Mouse (Mus musculus) CH12.LX (cell line): Measurements from ENCODE around the gene Nufip2. TPM values are rescaled to one million over a fixed set of nuclear protein-coding genes. Genes with fewer than 3 reads are reported as not detected.

ENCODE experiments used
- DNase-seq: peaks from one replicate; pipeline ENCODE4 v3.0.0-alpha.2; 2013; ENCODE audit errors: extremely low read depth
- H3K27ac ChIP-seq: 2 replicates; pipeline ENCODE4 v1.5.1; 2012; ENCODE audit warnings: low read depth, mild to moderate bottlenecking, control low read depth, moderate library complexity; ENCODE audit not compliant: insufficient read depth
- H3K27me3 ChIP-seq: replicated peaks from 2 replicates; pipeline ENCODE3; 2012; ENCODE audit warnings: inconsistent platforms
- H3K36me3 ChIP-seq, 2 experiments: replicated peaks in 1 of 2; 2 replicates each; pipeline versions ENCODE3 to v1.6.1; 2012; ENCODE audit warnings: inconsistent platforms in 1 of 2, low read length in 1 of 2, mild to moderate bottlenecking in 1 of 2, mixed read lengths in 1 of 2, moderate library complexity in 1 of 2; ENCODE audit not compliant: control insufficient read depth in 1 of 2, insufficient read depth in 1 of 2
- H3K4me1 ChIP-seq, 2 experiments: 2 replicates each; pipeline ENCODE4 v1.6.1; 2012; ENCODE audit warnings: inconsistent platforms in 1 of 2, moderate library complexity in 1 of 2; ENCODE audit not compliant: insufficient read depth in 2 of 2, control insufficient read depth in 1 of 2
- H3K4me2 ChIP-seq: 2 replicates; pipeline ENCODE4 v1.6.1; 2012; ENCODE audit warnings: low read depth, mild to moderate bottlenecking, control low read depth; ENCODE audit not compliant: poor library complexity, insufficient read depth, severe bottlenecking
- H3K4me3 ChIP-seq, 3 experiments: fragments of 150-350 bp in 1 of 3; sonication (generic) in 1 of 3; replicated peaks in 1 of 3; 2 replicates each; pipeline versions ENCODE3 to v1.5.1; 2011 to 2012; ENCODE audit warnings: low read depth in 2 of 3, low read length in 2 of 3, mild to moderate bottlenecking in 2 of 3, moderate library complexity in 2 of 3, control low read depth in 1 of 3, improper control_type of control experiment in 1 of 3, inconsistent platforms in 1 of 3, mixed read lengths in 1 of 3; ENCODE audit not compliant: poor library complexity in 1 of 3
- H3K79me2 ChIP-seq: replicated peaks from 2 replicates; pipeline ENCODE4 v1.6.1; 2012; ENCODE audit warnings: mild to moderate bottlenecking, moderate library complexity; ENCODE audit not compliant: control insufficient read depth, poor library complexity, insufficient read depth, severe bottlenecking; ENCODE audit errors: extremely low read depth
- H3K9ac ChIP-seq: 2 replicates; pipeline ENCODE4 v1.6.1; 2012; ENCODE audit warnings: low read depth, mild to moderate bottlenecking, control low read depth, moderate library complexity; ENCODE audit not compliant: insufficient read depth
- H3K9me3 ChIP-seq: replicated peaks from 2 replicates; pipeline ENCODE3; 2012; ENCODE audit warnings: low read length, inconsistent platforms, mixed read lengths
- BHLHE40 ChIP-seq: IDR thresholded peaks from 2 replicates; pipeline ENCODE4 v1.6.1; 2011; ENCODE audit warnings: mild to moderate bottlenecking, low read depth, low read length, improper control_type of control experiment
- CHD2 ChIP-seq: IDR thresholded peaks from 2 replicates; pipeline ENCODE4 v1.6.1; 2011; ENCODE audit warnings: low read length, improper control_type of control experiment
- CTCF ChIP-seq, 2 experiments: IDR thresholded peaks in 1 of 2; conservative IDR thresholded peaks in 1 of 2; 2 replicates each; pipeline ENCODE4 v1.5.1; 2011 to 2012; ENCODE audit warnings: low read depth in 2 of 2, low read length in 2 of 2, improper control_type of control experiment in 1 of 2, inconsistent platforms in 1 of 2, mild to moderate bottlenecking in 1 of 2, moderate library complexity in 1 of 2
- E2F4 ChIP-seq: IDR thresholded peaks from 2 replicates; pipeline ENCODE4 v1.6.1; 2011; ENCODE audit warnings: low read depth, low read length, improper control_type of control experiment; ENCODE audit not compliant: insufficient replicate concordance
- EP300 ChIP-seq: IDR thresholded peaks from 2 replicates; pipeline ENCODE4 v1.6.1; 2011; ENCODE audit warnings: low read length, improper control_type of control experiment
- HCFC1 ChIP-seq: IDR thresholded peaks from 2 replicates; pipeline ENCODE4 v1.6.1; 2012; ENCODE audit warnings: low read depth, mild to moderate bottlenecking, inconsistent platforms, low read length, improper control_type of control experiment
- JUN ChIP-seq: IDR thresholded peaks from 2 replicates; pipeline ENCODE4 v1.6.1; 2011; ENCODE audit warnings: low read depth, mild to moderate bottlenecking, low read length, improper control_type of control experiment, moderate library complexity; ENCODE audit not compliant: insufficient read depth
- KAT2A ChIP-seq: IDR thresholded peaks from 2 replicates; pipeline ENCODE4 v1.6.1; 2012; ENCODE audit warnings: low read length, improper control_type of control experiment, inconsistent platforms; ENCODE audit not compliant: insufficient replicate concordance
- MAX ChIP-seq: IDR thresholded peaks from 2 replicates; pipeline ENCODE4 v1.6.1; 2011; ENCODE audit warnings: low read length, improper control_type of control experiment
- MAZ ChIP-seq: IDR thresholded peaks from 2 replicates; pipeline ENCODE4 v1.6.1; 2012; ENCODE audit warnings: low read depth, mild to moderate bottlenecking, inconsistent platforms, low read length, improper control_type of control experiment, moderate library complexity
- MEF2A ChIP-seq: IDR thresholded peaks from 2 replicates; pipeline ENCODE4 v1.6.1; 2014; ENCODE audit warnings: low read depth, mild to moderate bottlenecking, inconsistent platforms, low read length, improper control_type of control experiment, borderline replicate concordance
- PAX5 ChIP-seq: IDR thresholded peaks from 2 replicates; pipeline ENCODE4 v1.6.1; 2012; ENCODE audit warnings: low read length, inconsistent platforms, mixed read lengths
- POLR2A ChIP-seq: IDR thresholded peaks from 2 replicates; pipeline ENCODE4 v1.6.1; 2011; ENCODE audit warnings: low read depth, mild to moderate bottlenecking, improper control_type of control experiment, low read length
- POLR2AphosphoS2 ChIP-seq: IDR thresholded peaks from 2 replicates; pipeline ENCODE4 v1.6.1; 2011; ENCODE audit warnings: low read depth, low read length, improper control_type of control experiment
- RCOR1 ChIP-seq: conservative IDR thresholded peaks from 2 replicates; pipeline ENCODE4 v1.6.1; 2012; ENCODE audit warnings: low read depth, mild to moderate bottlenecking, inconsistent platforms, low read length, improper control_type of control experiment
- SMC3 ChIP-seq: IDR thresholded peaks from 2 replicates; pipeline ENCODE4 v1.6.1; 2011; ENCODE audit warnings: low read depth, low read length, improper control_type of control experiment
- TBP ChIP-seq: conservative IDR thresholded peaks from 2 replicates; pipeline ENCODE4 v1.6.1; 2011; ENCODE audit warnings: low read depth, low read length, improper control_type of control experiment
- UBTF ChIP-seq: IDR thresholded peaks from 2 replicates; pipeline ENCODE4 v1.6.1; 2012; ENCODE audit warnings: low read depth, mild to moderate bottlenecking, inconsistent platforms, low read length, improper control_type of control experiment, moderate library complexity
- USF2 ChIP-seq: conservative IDR thresholded peaks from 2 replicates; pipeline ENCODE4 v1.6.1; 2011; ENCODE audit warnings: low read depth, low read length, improper control_type of control experiment
- ZC3H11A ChIP-seq: IDR thresholded peaks from 2 replicates; pipeline ENCODE4 v1.6.1; 2012; ENCODE audit warnings: low read depth, mild to moderate bottlenecking, inconsistent platforms, low read length, improper control_type of control experiment
- ZKSCAN1 ChIP-seq: IDR thresholded peaks from 2 replicates; pipeline ENCODE4 v1.6.1; 2012; ENCODE audit warnings: low read depth, inconsistent platforms, low read length, improper control_type of control experiment, borderline replicate concordance
- ZNF384 ChIP-seq: IDR thresholded peaks from 2 replicates; pipeline ENCODE4 v1.6.1; 2012; ENCODE audit warnings: low read depth, low read length, improper control_type of control experiment, inconsistent platforms
- dilution Hi-C: fragments of 300-500 bp; cut with MboI; formaldehyde crosslinking; loops from 2 replicates; pipeline ENCODE4 v1.14.3; 2020; ENCODE audit warnings: low sequenced_read_pairs; ENCODE audit not compliant: extremely low pct_unique_long_range_greater_than_20kb, extremely low pct_ligation_motif_present
- in situ Hi-C: fragments of 300-500 bp; cut with MboI; formaldehyde crosslinking; loops from 3 replicates; pipeline ENCODE4 v1.14.3; 2019; ENCODE audit warnings: low sequenced_read_pairs, low pct_ligation_motif_present, low pct_unique_long_range_greater_than_20kb, mixed read lengths
- polyA plus RNA-seq: library from polyadenylated mRNA; unstranded; fragments of >175 nt; gene quantifications from 2 replicates; pipeline ENCODE4 v1.2.1, GENCODE M21; 2012; ENCODE audit warnings: low read depth; ENCODE audit not compliant: insufficient read length
- total RNA-seq, 2 experiments: library from RNA; depleted of rRNA; stranded (reverse); fragments of 300-350 nt in 1 of 2; fragments of >200 nt in 1 of 2; gene quantifications; 2 replicates each; pipeline ENCODE4 v1.2.3; 2012 to 2014

Nufip2 gene
- total and polyA plus RNA-seq, 3 experiments: 29.6 to 53.6 (median 41.2) TPM

- no peaks in the 10 kb centered on the region for H3K27me3 ChIP-seq
- H3K36me3 ChIP-seq: no peaks in the 10 kb centered on the region
- no peaks in the 10 kb centered on the region for H3K79me2 ChIP-seq
- in situ Hi-C loops (no loop called here), dilution Hi-C loops (no loop called here)
- H3K4me1 ChIP-seq: peaks cover 4 to 20% of the 10 kb centered on the region in 2 experiments; a peak in 3 of 4 replicates
- H3K9me3 ChIP-seq: no peaks in the 10 kb centered on the region
- no peak overlapping the region for H3K9ac ChIP-seq
- no peak for TF ChIP-seq BHLHE40
- TF ChIP-seq UBTF: no peak
- TF ChIP-seq E2F4: no peak
- TF ChIP-seq ZC3H11A: no peak
- TF ChIP-seq ZKSCAN1: no peak
- TF ChIP-seq MAZ: no peak
- TF ChIP-seq TBP: no peak
- no peak overlapping the region for H3K4me3 ChIP-seq
- DNase-seq: no peak
- H3K4me2 ChIP-seq: no peak overlapping the region
- H3K27ac ChIP-seq: no peak overlapping the region
Observed at GRCm38 (mm10) chr11:77753469-77753868, 67.5 kb downstream of the Nufip2 start.

- peak; percentile 52 for DNase-seq
- TF ChIP-seq CTCF (conservative IDR thresholded peaks at IDR 0.05 in 1 of 2, IDR thresholded peaks at IDR 0.05 in 1 of 2; ENCODE audit: low read depth in 2 of 2, low read length in 2 of 2): no peak
- TF ChIP-seq MEF2A: no peak; the same call in 1 of the 2 replicates
- TF ChIP-seq TBP: no peak
- TF ChIP-seq ZNF384: no peak
- no peak for TF ChIP-seq CHD2
- no peak for TF ChIP-seq POLR2AphosphoS2
- Histone ChIP-seq H3K4me2 (no peak overlapping the region), H3K9ac (no peak overlapping the region), H3K27ac (no peak overlapping the region), H3K27me3 (peaks cover 20% of the 10 kb centered on the region), H3K79me2 (no peaks in the 10 kb centered on the region), H3K4me3 (no peak overlapping the region), H3K36me3 (no peaks in the 10 kb centered on the region), H3K4me1 (peaks cover 17 to 55% of the 10 kb centered on the region in 2 experiments), H3K9me3 (no peaks in the 10 kb centered on the region)
- in situ Hi-C loops: no loop called here
- dilution Hi-C loops: no loop called here
Observed at GRCm38 (mm10) chr11:77760031-77760430, 74.1 kb downstream of the Nufip2 start.

GRCm38 (mm10) chr11:77762783-77763672 lies 77.1 kb downstream of the Nufip2 start, which contains the start of gene Myo18a:
Myo18a (plus strand) TSS chr11:77763246.
- Histone ChIP-seq H3K79me2 (no peaks in the 10 kb centered on the region), H3K36me3 (no peaks in the 10 kb centered on the region), H3K4me1 (peaks cover 21 to 56% of the 10 kb centered on the region in 2 experiments), H3K27me3 (peaks cover 20% of the 10 kb centered on the region), H3K4me2 (peak within 1 kb of the TSS; percentile 71), H3K4me3 (peak within 1 kb of the TSS; percentile 50 to 75 (median 72)), H3K9ac (peak within 1 kb of the TSS; percentile 69), H3K9me3 (no peaks in the 10 kb centered on the region), H3K27ac (no peak within 1 kb of the TSS)
- dilution Hi-C loops: no loop called here
- DNase-seq: peak; percentile 61
- in situ Hi-C loops: no loop called here
- TF ChIP-seq BHLHE40 (no peak), EP300 (no peak), USF2 (no peak), MAZ (no peak), SMC3 (peak; percentile 80), PAX5 (no peak), RCOR1 (no peak), E2F4 (no peak), HCFC1 (no peak), UBTF (peak; percentile 58; the same call in 1 of the 2 replicates), ZC3H11A (no peak), POLR2A (peak; percentile 44; the same call in 1 of the 2 replicates), MEF2A (no peak; the same call in 1 of the 2 replicates), CTCF (conservative IDR thresholded peaks at IDR 0.05 in 1 of 2, IDR thresholded peaks at IDR 0.05 in 1 of 2; ENCODE audit: low read depth in 2 of 2, low read length in 2 of 2) (peak; percentile 24 to 93), JUN (no peak), ZNF384 (no peak), MAX (no peak), ZKSCAN1 (no peak), KAT2A (no peak)
